Mouse (Mus musculus) liver, embryonic 14.5 days (tissue): ENCODE measurements at regions not wholly inside any gene's neighbourhood (a gene's known extent, or its start where the extent isn't known, plus 50 kb on each side); places are given as distances from the start of the nearest gene placed in this dataset.

Source experiments
- CTCF ChIP-seq: IDR thresholded peaks from 2 replicates; pipeline ENCODE4 v1.5.1; 2016; ENCODE audit warnings: antibody characterized with exemption, low read depth, control low read depth
- EP300 ChIP-seq: IDR thresholded peaks from 2 replicates; pipeline ENCODE4 v1.6.1; 2016; ENCODE audit warnings: antibody characterized with exemption, low read depth

- no peak for TF ChIP-seq CTCF
- TF ChIP-seq EP300: no peak
Observed at GRCm38 (mm10) chr11:24830484-24830883, 752.6 kb downstream of the Bcl11a start.
